Mouse (Mus musculus): ENCODE results near the gene Ppm1l.
"Not testable (repeated sequence)": the region's sequence is repeated elsewhere in the genome, so short reads cannot be mapped to it uniquely, and the experiment has no call there.

Ppm1l gene

DNA sequence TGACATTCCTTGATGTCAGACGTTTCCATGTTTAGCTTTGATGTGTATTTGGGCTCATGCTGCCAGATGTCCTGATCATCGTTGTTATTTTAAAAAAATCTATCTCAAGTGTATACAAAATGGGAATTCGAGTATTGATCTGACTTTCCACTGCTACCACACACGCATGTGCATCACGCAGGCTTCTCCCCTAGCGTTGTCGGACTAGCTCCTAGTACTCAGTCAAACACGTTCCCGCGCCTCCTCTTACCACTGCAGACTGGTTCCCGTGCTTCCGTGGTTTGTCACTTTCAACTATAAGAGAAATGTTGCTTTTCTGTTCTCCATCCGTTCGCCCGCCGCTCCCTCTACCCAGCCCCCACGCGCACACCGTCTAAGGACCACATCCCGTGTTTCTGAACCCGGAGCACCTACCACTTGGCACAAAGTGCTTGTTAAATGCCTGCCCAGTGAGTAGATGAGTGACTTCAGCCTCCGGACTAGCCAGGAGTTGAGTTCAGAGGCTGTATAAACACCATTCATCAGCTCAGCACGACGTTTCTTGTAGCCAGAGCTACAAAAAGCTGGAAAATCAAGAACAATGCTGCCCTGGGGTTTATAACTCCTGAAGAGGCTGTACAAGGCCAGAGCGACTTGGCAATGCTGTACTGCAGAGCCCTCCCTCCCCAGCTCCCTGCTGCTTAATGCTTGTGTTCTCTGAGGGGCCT is 219.4 kb downstream of the Ppm1l start:
- no peak for DNase-seq (ENCODE audit: low spot score)

DNA sequence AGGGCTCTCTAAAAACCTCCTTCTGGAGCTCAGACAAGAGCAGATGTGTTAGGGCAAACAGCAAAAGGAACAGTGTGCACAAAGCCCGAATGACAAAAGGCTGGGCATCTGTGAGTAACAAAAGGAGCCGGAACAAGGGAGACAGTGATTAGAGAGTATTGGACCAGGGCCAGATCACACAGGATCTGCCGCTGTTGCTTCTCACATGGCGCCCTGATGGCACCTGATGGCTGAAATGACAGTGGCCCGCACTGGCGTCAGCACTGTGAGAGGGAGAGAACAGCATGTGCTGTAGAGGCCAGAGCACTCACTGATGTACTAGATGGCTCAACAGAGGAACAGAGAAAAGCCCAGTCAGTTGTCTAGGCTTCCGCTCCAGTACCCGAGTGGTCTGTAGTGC is 226.3 kb downstream of the Ppm1l start:
- DNase-seq (ENCODE audit: low spot score) = no peak

DNA sequence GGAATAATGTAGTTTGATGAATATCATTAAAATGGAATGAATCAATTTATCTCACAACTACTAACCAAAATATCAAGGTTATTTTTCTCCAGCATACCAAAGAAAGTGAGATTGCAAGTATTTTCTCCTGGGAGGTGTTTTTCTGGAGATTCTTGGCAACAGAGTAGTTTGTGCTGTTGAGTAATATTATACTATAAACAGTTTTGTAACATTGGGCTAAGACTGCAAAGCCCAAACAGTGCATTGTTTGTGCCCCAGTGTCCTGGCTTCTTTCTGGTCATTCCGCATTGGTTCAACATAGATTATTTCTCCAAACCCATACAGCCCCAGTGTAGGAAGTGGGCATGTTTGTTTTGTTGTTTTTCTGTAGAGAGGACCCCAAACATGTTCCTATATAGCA is 227.1 kb downstream of the Ppm1l start:
- DNase-seq (ENCODE audit: low spot score) = no peak

DNA sequence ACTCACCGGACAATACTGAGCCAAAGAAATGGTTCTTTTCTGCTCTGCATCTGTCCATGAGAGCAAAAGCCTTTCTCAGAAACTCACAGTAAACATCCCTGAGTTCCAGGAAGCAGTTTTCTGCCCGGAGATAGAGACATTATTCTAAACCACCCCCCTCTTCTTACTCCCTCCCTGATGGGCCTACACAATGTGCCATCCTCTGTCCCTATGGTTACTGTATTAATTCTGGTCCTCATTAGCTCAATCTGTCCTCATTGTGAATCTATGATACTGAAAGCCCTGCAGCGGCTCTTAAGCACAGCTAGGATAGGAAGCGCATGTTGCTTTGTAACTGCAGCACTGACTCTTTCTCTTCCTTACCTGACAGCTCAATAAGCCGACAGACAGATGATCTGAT is 228.4 kb downstream of the Ppm1l start:
- DNase-seq (ENCODE audit: low spot score) = no peak

DNA sequence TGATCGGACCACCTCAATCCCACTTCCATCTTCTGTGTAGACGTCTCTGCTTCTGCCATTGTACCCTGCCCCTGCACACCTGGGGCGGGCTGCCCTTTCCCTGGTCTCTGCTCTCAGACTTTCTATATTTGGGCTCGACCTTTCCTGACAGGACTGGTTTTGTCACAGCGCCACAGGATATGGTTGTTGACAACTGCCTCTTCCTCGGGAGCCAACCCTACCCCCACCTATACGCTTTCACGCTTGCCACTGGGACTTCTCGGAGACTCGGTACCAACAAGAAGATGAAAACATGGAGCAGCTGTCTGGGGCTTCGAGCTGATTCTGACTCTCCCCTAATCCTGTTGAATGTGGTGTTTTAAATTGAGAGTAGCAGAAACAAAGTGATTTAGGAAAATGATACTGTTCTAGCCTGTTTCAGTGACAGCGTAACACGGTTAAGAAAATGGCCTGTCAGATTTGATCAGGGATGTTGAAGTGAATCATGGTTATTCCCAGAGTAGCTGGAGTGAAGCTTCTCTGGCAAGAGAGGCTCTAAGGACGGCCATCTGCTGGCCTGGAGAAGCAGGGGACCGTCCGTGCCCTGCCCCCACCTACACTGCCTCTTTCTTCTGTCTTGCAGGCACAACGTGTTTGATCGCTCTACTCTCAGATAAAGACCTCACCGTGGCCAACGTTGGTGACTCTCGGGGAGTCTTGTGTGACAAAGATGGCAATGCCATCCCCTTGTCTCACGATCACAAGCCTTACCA is 232.2 kb downstream of the Ppm1l start:
- peak; percentile 39 for DNase-seq (ENCODE audit: low spot score)

DNA sequence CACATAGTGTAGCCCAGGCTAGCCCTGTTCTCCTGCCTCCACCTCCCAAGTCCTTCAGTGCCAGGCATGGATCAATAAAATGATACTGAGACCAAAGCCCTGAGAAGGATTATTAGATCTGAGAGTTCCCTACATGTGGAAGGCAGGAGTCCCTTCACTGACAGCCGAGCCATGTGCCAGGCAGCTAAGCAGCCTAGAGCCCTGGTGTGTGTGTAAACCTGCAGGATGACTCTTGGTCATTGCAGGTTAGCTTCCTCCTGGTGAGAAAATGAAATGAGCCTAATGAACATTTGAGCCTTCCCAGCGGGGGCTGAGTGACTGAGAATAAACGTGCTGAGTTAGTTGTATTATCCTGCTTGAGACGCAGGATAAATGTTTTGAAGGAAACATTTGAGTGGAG is 232.9 kb downstream of the Ppm1l start:
- DNase-seq (ENCODE audit: low spot score) = no peak

DNA sequence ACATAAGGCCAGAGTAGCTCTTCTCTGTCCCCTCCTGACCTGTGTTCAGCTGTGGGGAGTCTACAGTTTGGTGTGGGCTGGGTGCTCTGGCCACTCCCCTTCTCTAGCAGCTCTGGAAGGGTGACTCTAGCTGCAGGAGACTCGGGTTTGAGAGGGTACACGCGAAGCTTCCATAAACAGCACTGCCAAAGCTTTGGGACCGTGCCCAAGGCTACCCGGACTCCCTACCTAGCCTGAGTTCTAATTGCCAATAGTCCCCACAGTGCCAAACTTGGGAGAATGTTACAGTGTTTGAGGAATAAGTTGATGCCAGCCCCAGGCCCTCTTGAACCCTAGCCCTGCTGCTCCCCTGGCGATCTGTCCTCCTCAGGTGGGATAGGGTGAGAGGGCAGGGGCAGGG is 238.8 kb downstream of the Ppm1l start:
- DNase-seq (ENCODE audit: low spot score) = no peak

DNA sequence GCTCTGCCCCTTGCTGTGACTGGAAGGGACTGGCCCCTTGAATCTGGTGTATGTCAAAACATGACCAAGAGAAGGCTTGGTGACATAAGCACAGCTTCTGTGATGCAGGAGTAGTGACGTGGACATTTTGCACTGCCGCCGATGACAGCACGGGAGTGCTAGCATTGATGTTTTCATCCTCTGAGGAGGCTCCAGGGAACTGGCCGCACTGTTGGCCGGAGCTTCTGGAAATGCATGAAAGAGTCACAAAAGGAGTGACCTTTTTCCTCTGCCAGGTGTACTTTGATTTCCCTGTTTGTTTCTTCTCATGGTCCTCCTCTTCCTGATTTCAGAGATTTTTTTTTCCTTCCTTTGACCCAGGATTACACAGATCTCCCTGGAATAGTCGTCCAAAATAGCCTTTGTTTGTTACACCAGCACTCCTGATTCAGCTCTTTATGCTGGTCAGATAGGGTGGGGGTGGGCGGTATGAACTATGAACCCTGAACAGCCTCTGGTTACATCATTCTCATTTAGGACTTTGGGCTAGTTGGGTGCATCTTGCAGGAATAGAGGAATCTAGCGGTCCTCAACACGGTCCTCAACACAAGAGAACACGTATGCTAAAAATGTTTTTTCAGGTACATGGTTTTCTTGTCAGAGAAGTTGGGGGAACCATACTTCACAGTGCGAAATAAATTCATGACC is 239.6 kb downstream of the Ppm1l start:
- DNase-seq (ENCODE audit: low spot score) = no peak

DNA sequence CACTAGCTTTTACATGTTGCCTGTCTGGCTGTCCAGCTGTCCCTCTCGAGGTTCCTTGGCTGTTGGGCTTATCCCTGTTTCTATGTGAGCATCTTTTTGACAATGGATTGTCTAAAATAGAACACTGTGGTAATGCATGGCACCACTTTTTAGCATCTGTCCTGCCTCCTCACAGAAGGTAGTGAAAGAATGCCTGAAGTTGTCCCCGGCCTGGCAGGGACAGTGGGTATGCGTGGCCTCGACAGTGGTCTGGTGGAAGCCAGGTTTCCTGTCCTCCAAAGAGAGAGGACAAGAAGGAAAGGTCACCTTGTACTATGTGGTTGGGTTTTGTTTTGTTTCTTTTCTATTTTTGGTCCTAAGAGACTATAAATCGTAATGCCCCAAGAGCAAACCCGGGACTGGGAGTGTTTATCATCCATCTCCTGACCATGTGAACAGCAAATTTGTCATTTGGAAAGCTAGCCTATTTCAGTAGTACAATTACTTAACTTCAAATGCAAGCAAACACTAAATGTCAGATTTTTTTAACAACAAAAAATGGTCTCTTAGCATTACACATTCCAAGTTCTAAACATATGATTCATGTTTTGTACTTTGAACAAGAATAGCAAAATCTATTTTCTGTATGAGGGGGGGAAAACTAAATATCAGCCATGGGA is 242.8 kb downstream of the Ppm1l start:
- no peak for DNase-seq (ENCODE audit: low spot score)

DNA sequence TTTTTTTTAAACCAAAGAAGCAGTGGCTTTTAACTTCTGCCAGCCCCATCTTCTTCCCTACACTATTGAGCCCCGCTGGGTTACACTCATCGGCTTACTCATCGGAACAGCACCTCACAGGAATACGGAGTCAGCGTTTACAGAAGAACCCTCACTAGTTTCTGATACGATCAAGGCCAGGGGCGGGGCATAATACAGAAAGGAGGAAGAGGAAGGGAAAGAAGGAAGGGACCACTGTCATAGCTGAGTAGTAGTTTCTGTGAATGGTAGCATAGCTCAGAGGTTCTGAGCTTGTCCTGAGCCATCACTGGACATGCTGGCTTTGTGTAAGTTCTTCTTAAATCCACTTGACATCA is 243.3 kb downstream of the Ppm1l start:
- no peak for DNase-seq (ENCODE audit: low spot score)

DNA sequence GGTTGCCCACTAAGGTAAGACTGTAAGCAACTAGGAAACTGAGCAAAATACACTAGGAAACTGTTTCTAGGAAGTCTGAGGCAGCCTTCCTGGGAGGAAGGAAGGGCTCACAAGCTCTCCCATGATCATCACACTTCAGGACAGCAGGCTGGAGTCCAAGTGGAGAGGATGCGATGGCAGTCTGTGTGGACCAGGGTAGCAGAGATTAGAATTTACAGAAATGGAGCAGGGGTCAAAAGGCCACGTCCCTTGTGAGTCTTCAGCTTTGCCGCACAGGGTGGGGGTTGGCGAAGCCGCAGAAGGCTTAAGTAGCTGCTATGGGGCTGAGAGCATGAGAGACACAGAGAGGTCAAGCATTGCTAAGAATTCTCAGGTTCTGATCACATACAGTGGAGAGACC is 245.0 kb downstream of the Ppm1l start:
- peak; percentile 47 for DNase-seq (ENCODE audit: low spot score)

DNA sequence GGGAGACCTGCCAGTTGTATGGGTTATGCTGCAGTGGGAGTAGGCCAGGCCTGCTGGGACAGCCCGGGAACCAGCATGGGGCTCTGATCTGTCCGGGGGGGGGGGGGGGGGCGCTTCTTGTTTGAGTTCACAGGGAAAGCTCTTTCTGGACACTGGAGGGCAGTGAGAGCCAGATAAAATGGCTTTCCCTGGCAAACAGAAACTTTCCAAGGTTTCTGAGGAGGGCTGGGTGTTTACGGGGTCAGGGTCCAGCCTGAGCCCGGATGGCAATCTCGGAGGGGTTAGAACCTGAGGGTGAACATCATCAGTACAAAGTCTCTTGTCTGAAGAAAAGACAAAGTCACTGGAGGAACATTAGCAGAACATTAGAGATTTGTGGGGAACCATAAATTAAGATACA is 246.7 kb downstream of the Ppm1l start:
- DNase-seq (ENCODE audit: low spot score) = no peak

DNA sequence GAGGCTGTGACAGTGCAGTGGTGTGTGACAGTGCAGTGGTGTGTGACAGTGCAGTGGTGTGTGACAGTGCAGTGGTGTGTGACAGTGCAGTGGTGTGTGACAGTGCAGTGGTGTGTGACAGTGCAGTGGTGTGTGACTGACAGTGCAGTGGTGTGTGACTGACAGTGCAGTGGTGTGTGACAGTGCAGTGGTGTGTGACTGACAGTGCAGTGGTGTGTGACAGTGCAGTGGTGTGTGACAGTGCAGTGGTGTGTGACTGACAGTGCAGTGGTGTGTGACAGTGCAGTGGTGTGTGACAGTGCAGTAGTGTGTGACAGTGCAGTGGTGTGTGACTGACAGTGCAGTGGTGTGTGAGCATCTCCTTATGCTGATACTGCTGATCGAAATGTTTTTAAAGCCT is 248.9 kb downstream of the Ppm1l start:
- not testable (repeated sequence) for DNase-seq (ENCODE audit: low spot score)

DNA sequence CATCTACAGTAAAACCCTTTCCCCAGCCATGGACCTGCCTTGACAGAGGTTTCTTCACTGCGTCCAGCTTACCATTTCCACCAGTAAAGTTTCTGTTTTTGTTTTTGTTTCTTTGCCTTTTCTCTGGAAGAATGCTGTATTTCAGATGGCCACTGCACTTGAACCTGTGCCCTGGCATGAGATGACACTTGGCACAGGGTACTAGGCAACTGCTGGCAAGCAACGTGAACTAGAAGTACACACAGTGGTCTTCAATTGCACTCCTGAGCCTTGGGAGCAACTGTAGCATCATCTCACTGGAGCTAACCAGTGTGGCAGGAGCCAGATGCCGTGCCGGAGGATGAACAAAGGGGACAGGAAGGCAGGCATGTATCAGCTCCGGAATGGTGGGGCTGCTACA is 255.9 kb downstream of the Ppm1l start:
- no peak for DNase-seq (ENCODE audit: low spot score)

DNA sequence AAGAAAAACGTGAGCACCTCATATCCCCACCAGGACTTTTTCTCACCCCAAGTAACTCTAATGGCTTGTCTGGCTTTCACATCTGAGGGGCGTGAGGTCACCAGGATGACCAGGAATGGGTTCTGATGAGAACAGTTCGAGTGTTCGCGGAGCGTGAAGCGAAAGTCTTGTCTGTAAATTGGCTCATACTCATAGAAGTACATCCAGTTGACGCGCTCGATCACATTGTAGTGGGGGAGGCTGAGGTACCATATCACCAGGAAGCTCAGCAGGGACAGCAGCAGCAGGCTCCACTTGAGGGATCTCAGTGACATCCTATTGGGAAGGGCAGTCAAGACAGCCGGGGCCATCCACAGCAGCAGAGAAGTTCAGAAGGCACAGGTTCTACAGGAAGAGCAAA is 258.9 kb downstream of the Ppm1l start:
- DNase-seq (ENCODE audit: low spot score) = no peak

DNA sequence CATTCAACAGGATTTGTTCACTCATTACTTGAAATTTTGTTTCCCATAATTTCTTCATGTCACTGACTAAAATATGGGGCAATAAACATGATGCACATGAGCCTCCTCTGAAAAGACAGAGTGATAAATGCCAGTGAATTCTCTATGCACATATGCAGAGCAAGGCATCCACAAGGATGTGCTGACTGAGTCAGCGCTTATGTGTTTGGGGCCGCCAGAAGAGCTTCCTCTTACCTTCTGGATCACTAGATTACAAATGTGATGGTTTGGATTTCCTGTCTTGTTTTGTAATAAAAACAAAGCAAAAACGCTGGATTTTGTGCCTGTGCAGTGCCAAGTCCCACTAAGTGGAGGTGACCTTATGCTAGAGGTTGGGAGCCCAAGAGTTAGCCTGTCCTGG is 260.1 kb downstream of the Ppm1l start:
- DNase-seq (ENCODE audit: low spot score) = no peak

DNA sequence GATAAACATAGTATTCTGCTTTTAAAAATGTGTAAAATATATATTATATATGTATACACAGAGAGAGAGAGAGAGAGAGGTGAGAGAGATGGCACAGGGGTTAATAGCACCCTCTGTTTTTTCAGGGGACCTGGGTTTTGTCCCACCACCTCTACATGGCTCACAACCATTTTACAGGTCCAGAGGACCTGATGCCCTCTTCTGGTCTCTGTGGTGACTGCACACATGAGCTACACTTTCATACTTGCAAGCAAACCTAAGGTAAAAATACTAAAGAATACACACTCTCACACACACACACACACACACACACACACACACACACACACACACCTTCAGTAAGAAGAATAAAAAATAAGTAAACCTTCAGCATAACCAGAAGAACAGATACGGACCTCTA is 262.1 kb downstream of the Ppm1l start:
- no peak for DNase-seq (ENCODE audit: low spot score)

DNA sequence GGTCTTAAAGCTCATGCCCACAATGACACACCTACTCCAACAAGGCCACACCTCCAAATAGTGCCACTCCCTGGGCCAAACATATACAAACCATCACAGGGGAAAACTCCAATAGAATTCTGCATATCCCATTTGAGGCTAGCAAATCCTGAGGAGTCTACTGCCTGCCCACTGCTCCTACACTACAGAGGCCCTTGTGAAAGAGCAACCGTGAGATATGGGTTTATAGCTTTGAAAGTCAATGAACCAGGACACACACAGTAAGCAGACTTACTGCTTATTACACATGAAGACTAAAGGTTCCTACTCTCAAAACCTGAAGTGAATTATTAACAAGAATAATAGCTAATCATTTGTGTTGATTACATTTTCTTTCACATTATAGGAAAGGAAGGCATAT is 267.1 kb downstream of the Ppm1l start:
- no peak for DNase-seq (ENCODE audit: low spot score)

DNA sequence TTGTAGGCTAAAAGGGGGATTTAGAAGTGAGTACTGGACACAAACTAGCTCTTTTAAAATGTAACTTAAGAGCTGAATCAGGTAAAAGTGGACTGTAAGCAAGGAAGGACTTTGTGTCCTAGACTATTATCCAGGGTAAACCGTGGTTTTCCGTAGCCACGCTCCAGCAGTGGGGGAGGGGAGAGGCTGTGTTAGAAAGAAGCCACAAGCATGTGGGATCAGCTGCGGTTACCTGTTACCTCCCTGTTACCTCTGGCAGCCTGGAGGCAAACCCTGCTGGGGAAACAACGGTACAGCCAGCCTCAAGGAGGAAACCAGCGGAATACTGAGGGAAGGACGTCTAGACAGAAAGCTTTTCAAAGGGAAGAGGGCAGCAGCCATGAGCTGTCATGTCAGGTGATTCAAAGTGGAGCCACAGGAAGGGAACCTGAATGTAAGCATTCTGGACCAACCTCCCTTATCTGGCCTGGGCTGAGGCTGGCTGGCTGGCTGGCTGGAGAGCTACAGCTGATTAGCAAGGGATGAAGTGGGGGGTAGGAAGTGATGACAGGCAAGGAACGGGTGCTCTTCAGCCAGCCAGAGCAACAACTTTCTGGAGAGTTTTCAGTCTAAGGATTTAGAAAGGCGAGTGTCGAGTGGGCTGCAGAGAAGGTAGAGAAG is 271.6 kb downstream of the Ppm1l start:
- DNase-seq (ENCODE audit: low spot score) = no peak

DNA sequence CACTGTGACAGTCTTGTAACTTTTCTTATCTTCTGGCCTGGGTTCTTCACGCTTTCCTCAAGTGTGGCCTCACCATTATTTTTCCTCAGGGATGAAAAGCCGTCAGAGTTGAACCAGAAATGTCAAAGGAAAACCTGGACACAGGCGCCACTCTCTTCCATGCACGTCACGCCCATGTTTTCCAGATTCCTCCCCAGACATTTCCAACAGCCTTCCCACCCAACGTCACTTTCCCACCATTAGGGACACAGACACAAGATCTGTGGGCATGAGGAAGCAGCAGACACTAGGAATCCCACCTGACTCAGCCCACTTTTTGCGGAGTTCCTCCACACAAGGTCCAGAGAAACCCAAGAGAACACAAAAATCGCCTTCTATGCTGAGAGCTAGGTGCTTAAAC is 276.8 kb downstream of the Ppm1l start:
- DNase-seq (ENCODE audit: low spot score) = no peak

DNA sequence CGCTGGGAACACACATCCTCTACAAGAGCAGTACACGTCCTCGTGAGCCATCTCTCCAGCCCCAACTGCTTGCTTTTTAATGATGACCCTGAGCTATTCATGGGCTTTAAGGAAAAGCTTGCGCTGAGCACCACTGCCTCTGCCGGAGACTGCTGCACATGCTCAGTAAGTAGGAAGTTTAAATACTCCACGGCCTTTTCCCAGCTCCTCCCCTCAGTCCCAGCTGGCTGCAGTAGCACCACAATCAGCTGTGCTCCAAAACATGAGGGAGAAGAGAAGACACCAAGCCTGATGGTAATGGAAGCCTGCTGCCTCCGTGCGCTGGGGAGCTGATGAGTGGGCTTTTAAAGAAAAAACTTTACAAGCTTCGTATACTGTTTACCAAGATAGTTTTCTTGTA is 277.4 kb downstream of the Ppm1l start:
- peak; percentile 38 for DNase-seq (ENCODE audit: low spot score)

DNA sequence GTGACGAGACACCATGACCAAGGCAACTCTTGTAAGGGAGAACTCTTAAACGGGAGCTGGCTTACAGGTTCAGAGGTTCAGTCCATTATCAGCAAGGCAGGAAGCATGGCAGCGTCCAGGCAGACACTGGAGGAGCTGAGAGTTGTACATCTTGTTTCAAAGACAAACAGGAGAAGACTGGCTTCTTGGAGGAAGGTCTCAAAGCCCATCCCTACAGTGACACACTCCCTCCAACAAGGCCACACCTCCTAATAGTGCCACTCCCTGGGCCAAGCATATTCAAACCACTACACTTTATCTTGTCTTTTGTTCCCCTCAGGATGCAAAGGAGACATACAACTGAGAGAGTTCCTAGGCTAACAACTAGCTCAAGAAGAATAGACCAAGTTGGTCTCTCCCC is 279.5 kb downstream of the Ppm1l start:
- DNase-seq (ENCODE audit: low spot score) = no peak

Data from retina, embryonic 14.5 days (tissue).